Mouse (Mus musculus) limb, embryonic 14.5 days (tissue): ENCODE measurements around the gene Gcnt2. TPM values are rescaled to one million over a fixed set of nuclear protein-coding genes. Genes with fewer than 3 reads are reported as not detected.

ENCODE experiments used
- ATAC-seq: fragments of 200-750 bp; cut with Nextera tagmentation; 2 replicates; pipeline ENCODE4 v1.8.0; 2017; ENCODE audit warnings: low read depth, moderate number of reproducible peaks, moderate TSS enrichment; ENCODE audit not compliant: low FRiP score
- DNase-seq: peaks from one replicate; pipeline ENCODE4 v3.0.0-alpha.2; 2015; ENCODE audit warnings: low spot score
- H3K27ac ChIP-seq: fragments of 300-500 bp; sonication (generic); replicated peaks from 2 replicates; pipeline ENCODE4 v1.5.1; 2014; ENCODE audit warnings: low read depth, mild to moderate bottlenecking, low read length, moderate library complexity, mixed read lengths
- H3K27me3 ChIP-seq: fragments of 300-500 bp; sonication (generic); 2 replicates; pipeline ENCODE4 v1.6.1; 2014; ENCODE audit warnings: low read length, mixed read lengths; ENCODE audit not compliant: control insufficient read depth, insufficient read depth
- H3K36me3 ChIP-seq: fragments of 300-500 bp; sonication (generic); 2 replicates; pipeline ENCODE4 v1.6.1; 2014; ENCODE audit warnings: mild to moderate bottlenecking, low read length, moderate library complexity, mixed read lengths; ENCODE audit not compliant: control insufficient read depth, insufficient read depth
- H3K4me1 ChIP-seq: fragments of 300-500 bp; sonication (generic); 2 replicates; pipeline ENCODE4 v1.6.1; 2014; ENCODE audit warnings: antibody characterized with exemption, low read length, mixed read lengths; ENCODE audit not compliant: control insufficient read depth, insufficient read depth
- H3K4me2 ChIP-seq: fragments of 300-500 bp; sonication (generic); replicated peaks from 2 replicates; pipeline ENCODE4 v1.6.1; 2014; ENCODE audit warnings: low read depth, mild to moderate bottlenecking, low read length, moderate library complexity; ENCODE audit not compliant: severe bottlenecking
- H3K4me3 ChIP-seq: fragments of 300-500 bp; sonication (generic); replicated peaks from 2 replicates; pipeline ENCODE4 v1.5.1; 2014; ENCODE audit warnings: low read length
- H3K9ac ChIP-seq: fragments of 300-500 bp; sonication (generic); 2 replicates; pipeline ENCODE4 v1.6.1; 2014; ENCODE audit warnings: mild to moderate bottlenecking, low read depth, low read length, moderate library complexity; ENCODE audit not compliant: severe bottlenecking
- H3K9me3 ChIP-seq: fragments of 300-500 bp; sonication (generic); 2 replicates; pipeline ENCODE4 v1.6.1; 2016; ENCODE audit warnings: low read length; ENCODE audit not compliant: control insufficient read depth
- POLR2A ChIP-seq: fragments of 200-500 bp; IDR thresholded peaks from 2 replicates; pipeline ENCODE4 v1.8.0; 2012; ENCODE audit warnings: inconsistent platforms, mild to moderate bottlenecking, moderate library complexity, borderline replicate concordance; ENCODE audit not compliant: insufficient read depth, insufficient read length; ENCODE audit errors: extremely low read depth
- WGBS: fragments of 180-500 bp; shearing (Covaris S2); extraction: QIAGEN DNeasy Blood & Tissue Kit; methylation state at CpG from one replicate; pipeline ENCODE4 v1.1.7; 2014; 5-methylcytosine and 5-hydroxymethylcytosine counted together
- polyA plus RNA-seq, 2 experiments: library from polyadenylated mRNA; depleted of rRNA in 1 of 2; stranded (reverse) in 1 of 2; unstranded in 1 of 2; fragments of >200 nt; fragmentation: Nextera tagmentation in 1 of 2; extraction: Ambion mirVana in 1 of 2; gene quantifications; 2 replicates each; pipeline versions ENCODE4 v1.2.1 to v1.2.3; 2012 to 2014

The Gcnt2 gene
- polyA plus RNA-seq, 2 experiments, result 1.7 to 2.5 TPM

DNA sequence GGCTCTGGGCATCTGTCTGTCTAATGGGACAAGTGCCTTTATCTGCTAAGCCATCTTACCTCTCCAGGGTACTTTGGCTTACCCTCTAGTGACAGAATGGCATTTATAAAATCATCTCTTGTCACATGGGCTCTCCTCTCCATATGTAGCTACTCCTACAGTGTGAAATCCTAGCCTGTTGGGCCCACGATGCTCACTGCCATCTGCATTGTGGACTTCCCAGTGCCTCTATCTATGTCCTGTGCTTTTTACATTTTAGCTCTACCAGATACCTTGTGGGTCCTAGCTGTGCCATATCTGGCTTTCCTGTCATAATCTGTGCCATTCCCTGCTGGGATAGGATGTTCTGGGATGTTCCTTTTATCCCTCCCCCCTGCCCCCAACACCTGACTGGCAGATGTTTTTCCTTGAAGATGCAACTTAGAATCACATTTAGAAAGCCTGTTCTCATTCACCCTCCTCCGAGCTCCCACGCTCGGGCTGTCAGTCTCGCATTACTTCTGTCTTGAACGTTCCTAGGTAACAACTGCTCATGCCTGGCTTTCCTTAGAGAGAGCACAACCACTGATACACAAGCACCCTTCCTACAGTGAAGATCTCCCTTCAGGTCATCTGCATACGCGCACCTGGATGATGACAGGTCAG, 39.9 kb downstream of the Gcnt2 start:
- TF ChIP-seq POLR2A, result no peak
- Histone ChIP-seq H3K27me3 (no peaks in the 10 kb centered on the region), H3K9me3 (no peaks in the 10 kb centered on the region), H3K27ac (no peak overlapping the region), H3K36me3 (no peaks in the 10 kb centered on the region), H3K4me3 (no peak overlapping the region), H3K4me2 (no peak overlapping the region), H3K4me1 (no peaks in the 10 kb centered on the region), H3K9ac (no peak overlapping the region)
- ATAC-seq (no peak), DNase-seq (no peak)
- WGBS, result 69% methylated on average over 8 of the region's 8 CpGs

DNA sequence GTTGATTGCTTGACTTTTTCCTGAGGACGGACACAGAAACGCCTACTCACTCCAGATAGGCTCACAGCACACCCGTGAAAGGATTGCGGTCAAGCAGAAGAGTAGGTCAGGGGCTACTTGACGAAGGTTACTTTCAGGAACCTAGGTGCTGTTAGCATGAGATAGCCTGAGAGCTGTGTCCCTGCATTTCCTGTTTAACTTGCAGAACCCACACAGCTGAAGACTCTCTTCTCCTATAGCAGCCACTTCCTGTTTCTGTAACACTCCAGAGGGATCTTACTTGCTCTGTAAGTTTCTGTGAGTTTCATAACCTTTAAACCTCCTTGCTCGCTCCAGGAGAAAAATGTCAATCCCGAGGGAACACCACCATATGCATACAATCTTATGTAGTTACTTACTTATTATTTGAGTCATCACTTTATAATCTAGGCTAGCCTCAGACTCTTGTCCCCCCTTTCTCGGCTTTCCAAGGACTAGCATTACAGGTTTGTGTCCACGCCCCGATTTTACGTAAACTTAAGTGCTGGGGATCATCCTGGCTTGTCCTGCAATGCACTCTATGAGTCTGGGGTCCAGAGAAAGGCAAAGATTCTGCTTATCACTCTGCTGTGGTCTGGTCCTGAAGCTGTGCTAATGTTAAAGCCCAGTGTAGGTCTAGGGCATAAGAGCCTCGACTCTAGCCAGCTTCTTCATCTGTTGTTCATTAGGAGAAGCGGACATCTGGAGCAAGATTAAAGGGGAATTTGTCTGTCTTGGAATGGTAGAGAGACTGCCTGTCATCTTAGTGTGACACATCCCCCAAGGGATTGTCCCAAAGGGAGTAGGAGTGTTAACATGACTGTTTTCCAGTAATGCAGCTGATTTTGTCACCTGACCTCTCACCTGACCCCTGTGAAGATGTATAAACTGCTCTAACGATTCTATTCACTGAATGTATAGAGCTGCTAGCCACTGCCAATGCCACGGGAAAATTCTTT, 40.7 kb downstream of the Gcnt2 start:
- no peak for DNase-seq
- 59% methylated on average over 15 of the region's 15 CpGs for WGBS
- Histone ChIP-seq H3K36me3 (no peaks in the 10 kb centered on the region), H3K9ac (no peak overlapping the region), H3K4me3 (no peak overlapping the region), H3K4me1 (no peaks in the 10 kb centered on the region), H3K27me3 (no peaks in the 10 kb centered on the region), H3K27ac (no peak overlapping the region), H3K4me2 (no peak overlapping the region), H3K9me3 (no peaks in the 10 kb centered on the region)
- ATAC-seq, result no peak
- no peak for TF ChIP-seq POLR2A

DNA sequence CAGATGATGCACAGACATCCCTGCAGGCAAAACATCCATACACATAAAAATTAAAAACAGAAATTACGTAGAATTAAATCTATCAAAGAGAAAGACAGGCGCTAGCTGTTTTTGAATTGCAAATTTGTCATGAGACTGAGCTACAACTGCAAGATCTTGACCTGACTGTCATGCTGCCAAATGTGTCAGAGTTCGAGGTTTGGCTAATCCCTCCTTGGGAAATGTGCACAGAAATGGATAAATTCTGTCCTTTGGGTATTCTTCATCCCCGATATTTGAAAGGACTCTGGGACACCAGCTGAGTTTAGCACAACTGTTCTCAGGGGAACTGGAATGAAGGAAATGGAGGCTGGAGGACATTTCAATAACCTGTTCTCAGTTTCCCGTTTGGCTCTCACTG, 41.7 kb downstream of the Gcnt2 start:
- Histone ChIP-seq H3K4me3 (no peak overlapping the region), H3K4me1 (no peaks in the 10 kb centered on the region), H3K27ac (no peak overlapping the region), H3K36me3 (no peaks in the 10 kb centered on the region), H3K9ac (no peak overlapping the region), H3K27me3 (no peaks in the 10 kb centered on the region), H3K4me2 (no peak overlapping the region), H3K9me3 (no peaks in the 10 kb centered on the region)
- TF ChIP-seq POLR2A, result no peak
- no peak for ATAC-seq
- 79% methylated on average over 5 of the region's 5 CpGs for WGBS
- no peak for DNase-seq

GRCm38 (mm10) chr13:40901831-40902459, 42.4 kb downstream of the Gcnt2 start:
- no peak for TF ChIP-seq POLR2A
- no peak for ATAC-seq

DNA sequence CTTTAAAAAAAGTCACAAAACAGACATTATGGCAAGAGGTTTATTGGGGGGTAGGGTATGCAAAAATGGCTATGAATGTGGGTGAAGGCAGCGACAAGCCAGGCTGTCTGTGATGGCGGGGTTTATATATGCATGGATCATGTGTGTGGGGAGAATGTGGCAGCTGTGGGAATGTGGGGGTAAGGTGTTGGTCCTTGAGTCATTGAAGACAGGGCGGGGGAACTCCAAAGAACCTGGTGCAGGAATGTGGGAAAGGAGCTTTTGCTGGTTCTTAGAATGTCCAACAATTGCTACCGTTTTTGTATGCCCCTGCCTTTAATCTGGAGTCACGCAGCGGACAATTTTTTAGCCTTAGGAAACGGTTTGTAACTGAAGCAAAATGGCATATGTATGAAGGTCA, 44.5 kb downstream of the Gcnt2 start:
- 78% methylated on average over 7 of the region's 7 CpGs for WGBS
- H3K36me3 ChIP-seq, result no peaks in the 10 kb centered on the region
- H3K4me3 ChIP-seq, result no peak overlapping the region
- H3K9me3 ChIP-seq, result no peaks in the 10 kb centered on the region
- H3K27me3 ChIP-seq, result no peaks in the 10 kb centered on the region
- no peaks in the 10 kb centered on the region for H3K4me1 ChIP-seq
- ATAC-seq (no peak), DNase-seq (no peak)
- H3K4me2 ChIP-seq, result no peak overlapping the region
- no peak overlapping the region for H3K27ac ChIP-seq
- no peak overlapping the region for H3K9ac ChIP-seq
- no peak for TF ChIP-seq POLR2A

More at GRCm38 (mm10) chr13:40901831-40902459, 42.4 kb downstream of the Gcnt2 start:
- Histone ChIP-seq H3K4me2 (no peak overlapping the region), H3K36me3 (no peaks in the 10 kb centered on the region), H3K4me3 (no peak overlapping the region), H3K9me3 (no peaks in the 10 kb centered on the region), H3K27ac (no peak overlapping the region), H3K27me3 (no peaks in the 10 kb centered on the region), H3K4me1 (no peaks in the 10 kb centered on the region), H3K9ac (no peak overlapping the region)
- 74% methylated on average over 12 of the region's 12 CpGs for WGBS
- no peak for DNase-seq
